Mouse (Mus musculus) ES-E14 (cell line): Measurements from ENCODE around the gene Stpg2.

Experiments
- HCFC1 ChIP-seq: IDR thresholded peaks from 2 replicates; pipeline ENCODE4 v1.6.1; 2012; ENCODE audit warnings: low read length, inconsistent platforms, borderline replicate concordance; ENCODE audit not compliant: insufficient read depth
- ZC3H11A ChIP-seq: IDR thresholded peaks from 2 replicates; pipeline ENCODE4 v1.6.1; 2012; ENCODE audit warnings: low read depth, mild to moderate bottlenecking, inconsistent platforms, low read length, borderline replicate concordance

- TF ChIP-seq ZC3H11A (no peak), HCFC1 (no peak)
Observed at GRCm38 (mm10) chr3:139502216-139502615, 296.7 kb downstream of the Stpg2 start.
